Mouse (Mus musculus) right cerebral cortex, adult 2 months (tissue): ENCODE measurements at regions not wholly inside any gene's neighbourhood (a gene's known extent, or its start where the extent isn't known, plus 50 kb on each side); places are given as distances from the start of the nearest gene placed in this dataset.

Source experiments
- DNase-seq, 2 experiments: peaks; one replicate each; pipeline ENCODE4 v3.0.0; 2021 to 2022; ENCODE audit warnings: low spot score in 2 of 2

DNA sequence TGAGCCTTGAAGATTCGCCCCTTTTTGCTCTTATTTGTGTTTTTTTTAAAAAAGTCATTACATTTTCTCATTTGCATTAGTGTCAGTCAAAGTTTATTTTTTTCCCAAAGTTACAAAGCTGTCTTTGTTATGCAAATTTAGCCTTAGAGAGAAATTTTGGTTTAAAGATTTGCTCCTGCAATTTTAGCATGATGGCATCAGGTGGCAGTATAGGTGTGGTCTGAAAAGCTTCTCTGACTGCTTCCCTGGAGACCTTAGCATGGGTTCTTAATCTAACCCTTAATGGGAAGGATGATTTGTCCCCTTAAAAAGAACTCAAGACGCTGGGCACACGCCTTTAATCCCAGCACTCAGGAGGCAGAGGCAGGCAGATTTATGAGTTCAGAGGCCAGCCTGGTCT, 451.2 kb downstream of the Slc4a3 start:
- DNase-seq: no peak

DNA sequence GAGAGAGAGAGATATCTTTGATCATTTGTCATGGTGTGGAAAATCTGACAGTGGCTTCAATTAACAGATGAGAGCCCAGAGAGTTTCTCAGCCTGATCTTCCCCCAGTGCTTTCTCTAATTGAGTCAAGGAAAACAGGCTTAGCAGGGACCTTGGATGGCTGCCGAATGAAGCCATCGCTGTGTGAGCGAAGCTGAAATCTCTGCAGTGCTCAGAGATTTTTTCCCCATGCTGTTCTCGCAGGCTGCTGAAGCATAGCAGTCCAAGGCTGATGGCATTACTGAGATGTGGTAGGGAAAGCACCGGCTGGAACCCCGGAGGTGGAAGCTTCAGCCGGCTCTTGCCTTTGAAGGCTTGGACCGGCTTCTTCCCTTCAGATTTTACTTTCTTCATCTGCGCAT, 455.1 kb downstream of the Slc4a3 start:
- peak; percentile 7 to 29 for DNase-seq

DNA sequence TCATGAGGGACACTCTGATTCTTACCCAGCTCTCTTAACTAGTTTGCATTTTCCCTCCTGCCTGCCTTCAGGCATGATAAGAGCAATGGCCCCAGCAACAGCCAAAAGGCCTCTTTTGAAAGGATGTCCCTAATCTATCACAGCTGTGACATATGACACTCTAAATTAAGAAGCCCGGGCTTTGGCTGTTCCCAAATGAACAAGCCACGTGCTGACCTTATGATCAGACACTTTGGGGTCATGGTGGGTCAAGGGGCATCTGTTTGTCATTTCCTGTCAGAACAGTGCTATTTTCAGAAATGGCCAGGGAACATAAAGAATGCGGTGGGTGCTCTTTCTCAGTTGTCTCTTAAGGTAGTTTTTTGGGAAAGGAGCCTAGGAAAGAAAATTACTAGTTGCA, 463.5 kb downstream of the Slc4a3 start:
- no peak for DNase-seq

DNA sequence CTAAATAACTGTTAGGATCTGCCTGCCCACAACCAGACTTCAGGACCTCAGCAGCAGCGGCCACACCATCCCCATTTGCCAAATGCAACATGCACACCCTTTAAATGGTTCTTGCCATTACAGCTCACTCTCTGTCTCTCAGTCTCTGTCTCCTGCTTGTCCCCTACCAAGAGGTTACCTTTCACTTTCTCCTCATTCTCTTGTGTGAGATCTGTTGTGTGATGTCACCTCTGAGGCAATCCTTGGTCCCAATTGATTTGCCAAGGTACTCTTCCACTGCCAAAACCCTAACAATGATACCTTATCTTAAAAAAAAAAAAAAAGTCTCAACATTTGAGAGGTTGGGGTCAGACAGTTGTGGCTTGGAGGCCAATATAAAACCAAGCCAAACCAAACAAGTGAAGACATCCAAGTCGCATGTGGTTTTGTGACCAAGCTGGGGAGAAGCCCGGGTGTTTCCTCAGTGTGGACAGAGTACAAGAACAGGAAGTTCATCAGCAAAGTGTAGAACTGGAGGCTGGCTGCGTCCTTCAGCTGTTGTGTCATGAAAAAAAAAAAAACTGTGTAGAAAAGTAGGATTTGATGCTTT, 464.2 kb downstream of the Slc4a3 start:
- no peak for DNase-seq

DNA sequence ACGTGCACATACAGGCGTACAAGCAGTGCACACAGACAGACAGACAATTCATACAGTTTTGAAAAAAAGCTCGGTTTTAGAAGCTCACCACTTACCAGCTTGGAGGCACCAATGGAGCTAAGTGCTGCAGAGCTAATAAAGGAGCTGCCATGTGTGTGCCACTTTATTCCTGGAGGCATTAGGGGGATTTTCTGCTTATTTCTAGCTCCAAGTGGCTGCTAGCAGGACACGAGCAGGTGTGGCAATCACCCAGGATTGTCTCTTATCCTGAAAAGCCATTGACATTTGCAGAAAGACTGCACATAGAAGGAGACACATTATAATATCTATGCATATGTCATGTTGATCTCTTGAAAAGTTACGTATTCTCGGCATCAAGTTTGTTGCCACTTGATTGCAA, 472.5 kb downstream of the Slc4a3 start:
- no peak for DNase-seq

- no peak for DNase-seq
Measured at GRCm38 (mm10) chr1:76019071-76019470, 473.0 kb downstream of the Slc4a3 start.

DNA sequence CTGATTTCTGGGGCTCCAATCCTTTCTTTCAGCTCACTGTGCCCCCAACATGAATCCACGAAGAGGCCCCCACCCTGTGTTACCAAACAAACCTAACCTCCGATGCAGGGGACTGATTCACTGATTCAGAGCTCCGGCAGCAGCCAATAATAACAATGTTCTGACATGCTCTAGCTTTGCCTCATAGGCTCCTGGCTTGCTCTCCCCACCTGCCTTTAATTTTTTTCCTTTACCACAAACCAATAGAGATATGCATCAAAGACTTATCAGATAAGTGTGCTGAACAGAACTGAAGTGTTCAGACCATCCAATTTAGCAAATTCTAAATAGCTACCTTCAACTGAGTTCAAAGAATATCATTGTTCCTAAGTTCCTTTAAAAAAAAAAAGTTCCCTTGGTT, 478.6 kb downstream of the Slc4a3 start:
- DNase-seq: no peak

DNA sequence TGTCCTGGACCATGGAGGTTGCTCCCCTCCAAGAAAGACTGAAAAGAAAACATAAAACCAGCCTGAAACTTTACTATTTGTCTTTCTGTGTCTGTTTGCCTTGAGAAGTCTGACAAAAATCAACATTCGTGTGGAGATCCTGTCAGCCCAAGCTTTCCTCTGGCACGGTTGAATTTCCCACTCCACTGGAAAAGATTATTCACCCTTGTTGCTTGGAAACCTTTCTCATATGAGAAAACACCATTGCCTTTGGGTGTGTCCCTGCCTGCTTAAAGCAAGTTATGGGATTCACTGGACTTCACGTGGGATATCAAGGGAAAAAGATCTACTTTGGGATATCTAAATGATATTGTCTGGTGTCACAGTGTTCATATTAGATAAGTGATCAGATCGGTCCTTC, 479.3 kb downstream of the Slc4a3 start:
- no peak for DNase-seq

GRCm38 (mm10) chr1:76029059-76029458, 483.0 kb downstream of the Slc4a3 start:
- DNase-seq: no peak

GRCm38 (mm10) chr1:76031171-76031922, 485.3 kb downstream of the Slc4a3 start:
- DNase-seq: no peak

GRCm38 (mm10) chr1:76031923-76032285, 485.8 kb downstream of the Slc4a3 start:
- DNase-seq: no peak

- no peak for DNase-seq
Measured at GRCm38 (mm10) chr1:76032626-76033025, 486.6 kb downstream of the Slc4a3 start.

DNA sequence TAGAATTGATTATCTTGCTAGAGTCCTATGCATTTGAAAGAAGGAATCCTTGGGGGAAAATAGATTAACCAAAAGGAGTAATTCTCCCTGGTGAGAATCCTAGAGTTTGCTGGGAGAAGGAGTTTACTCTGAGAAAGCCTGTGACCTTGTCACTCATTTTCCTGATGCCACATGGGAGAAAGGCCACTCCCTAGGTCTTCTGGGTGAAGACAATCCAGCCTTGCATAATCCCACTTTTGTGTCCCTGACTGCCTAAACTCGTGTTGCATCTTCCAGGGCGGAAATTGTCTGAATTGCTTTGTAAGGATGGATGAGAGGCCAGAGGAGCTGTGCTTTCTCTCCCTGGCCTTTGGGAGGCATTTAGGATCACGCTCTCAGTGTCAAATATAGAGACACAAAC, 490.2 kb downstream of the Slc4a3 start:
- DNase-seq: no peak

GRCm38 (mm10) chr1:76039029-76039655, 493.1 kb downstream of the Slc4a3 start:
- peak; percentile 27 to 39 for DNase-seq

DNA sequence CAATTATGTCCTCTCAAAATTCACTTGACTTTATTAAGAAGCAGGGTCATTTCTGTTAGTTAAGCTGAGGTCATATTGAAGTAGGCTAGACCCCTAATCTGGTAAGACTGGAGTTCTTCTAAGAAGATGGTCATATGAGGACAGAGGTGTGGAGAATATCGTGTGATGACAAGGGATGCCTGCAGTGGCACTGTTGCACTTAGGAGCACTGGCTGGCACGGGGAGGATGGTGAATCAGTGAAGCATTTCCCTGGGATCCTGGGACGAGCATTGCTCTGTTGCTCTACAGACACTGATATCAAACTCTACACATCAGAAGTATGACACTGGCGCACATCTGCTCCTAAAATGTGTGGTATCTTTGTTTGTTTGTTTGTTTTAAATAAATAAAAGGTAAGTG, 493.6 kb downstream of the Slc4a3 start:
- no peak for DNase-seq

DNA sequence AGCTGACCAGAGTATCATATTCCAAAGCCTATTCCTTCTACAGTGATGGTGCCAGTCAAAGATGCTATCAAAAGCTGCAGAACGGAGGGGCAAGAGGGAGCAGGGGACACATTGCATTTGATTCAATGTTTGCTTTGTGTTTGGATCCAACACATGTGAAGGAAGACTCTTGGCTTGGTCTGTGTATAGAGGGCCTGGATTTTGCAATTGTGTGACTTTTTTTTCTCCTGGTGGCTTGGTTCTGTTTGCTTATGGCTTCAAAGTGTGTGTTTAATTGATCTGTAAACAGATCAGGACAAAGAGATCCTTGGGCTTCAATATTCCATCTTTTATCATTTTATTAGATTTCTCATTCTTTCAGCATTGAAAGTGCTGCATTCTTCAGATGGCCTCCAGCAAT, 504.2 kb downstream of the Slc4a3 start:
- no peak for DNase-seq

DNA sequence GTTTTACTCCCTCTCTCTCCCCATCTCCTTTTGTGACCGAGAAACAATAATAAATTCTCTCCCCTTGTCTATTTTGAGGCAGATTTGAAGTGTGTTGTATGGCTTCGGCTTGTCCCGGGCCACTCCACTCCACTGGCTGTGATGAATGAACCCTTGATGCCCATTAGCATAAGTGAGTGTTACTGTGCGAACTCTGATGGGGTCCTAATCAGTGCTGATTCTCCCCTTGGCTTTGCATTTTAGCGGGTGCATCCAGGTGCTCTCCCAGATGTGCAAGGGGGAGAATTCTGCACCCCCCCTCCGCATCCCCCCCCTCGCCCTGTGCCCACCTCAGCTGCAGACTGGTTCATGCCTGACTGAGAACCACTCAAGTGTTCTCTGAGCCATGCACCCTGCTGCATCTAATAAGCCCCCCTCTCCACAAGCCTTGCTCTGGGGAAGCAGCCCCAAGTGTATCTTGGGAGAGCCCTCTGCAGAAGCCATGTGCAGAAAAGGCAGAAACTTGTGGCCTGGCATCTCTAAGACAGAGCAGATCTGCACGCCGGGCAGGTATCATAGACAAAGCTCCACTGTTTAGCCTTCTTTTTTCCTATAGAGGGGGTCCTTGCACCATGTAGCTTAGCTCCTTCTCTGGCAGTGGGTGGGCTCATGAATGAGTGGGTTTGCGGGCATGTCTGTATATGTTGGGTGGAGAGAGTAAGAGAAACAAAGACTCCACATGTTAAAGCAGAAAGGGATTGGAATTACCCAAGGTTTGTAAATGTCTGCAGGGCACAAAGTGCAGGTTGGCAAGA, 507.5 kb downstream of the Slc4a3 start:
- no peak for DNase-seq

DNA sequence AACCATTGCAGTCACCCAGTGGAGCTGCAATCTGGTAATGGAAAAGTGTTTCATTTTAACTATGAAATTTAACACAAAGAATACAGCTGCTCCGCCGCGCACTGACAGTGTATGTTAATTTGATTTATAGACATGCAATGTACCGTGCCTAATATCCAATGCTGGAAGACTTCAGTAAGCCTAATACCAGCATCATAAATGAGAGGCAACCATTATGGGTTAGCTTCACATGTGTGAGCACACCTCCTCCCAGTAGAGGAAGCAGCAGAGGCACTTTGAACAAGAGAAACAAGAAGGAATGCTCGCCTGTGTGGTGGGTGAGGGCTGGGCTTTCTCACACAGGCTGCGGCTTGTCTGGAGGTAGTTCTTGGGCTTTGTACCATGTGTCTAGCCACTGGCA, 519.7 kb downstream of the Slc4a3 start:
- DNase-seq: no peak

DNA sequence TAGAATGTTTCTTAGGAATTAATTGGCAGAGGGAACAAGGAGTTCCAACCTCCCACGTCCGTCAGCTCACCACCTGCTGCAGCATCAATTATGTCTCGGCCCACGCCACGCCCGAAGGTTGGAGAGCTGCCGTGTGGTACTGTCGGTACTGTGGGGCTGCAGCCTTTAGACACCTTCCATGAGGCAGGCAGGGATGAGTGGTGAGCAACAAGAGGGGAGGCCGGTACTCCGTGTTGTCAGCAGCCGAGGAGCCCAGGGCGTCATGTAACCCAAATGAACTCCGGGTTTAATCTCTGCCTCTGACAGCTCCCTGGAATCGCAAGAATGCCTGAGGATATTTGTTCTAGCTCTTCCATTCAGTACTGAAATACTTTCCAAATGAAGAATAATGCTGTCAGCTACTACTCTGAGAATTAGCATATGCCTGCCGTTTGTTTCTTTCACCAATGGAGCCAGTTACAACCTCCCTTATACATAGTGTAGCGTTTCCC, 524.8 kb downstream of the Slc4a3 start:
- DNase-seq: peak; percentile 91 to 92

DNA sequence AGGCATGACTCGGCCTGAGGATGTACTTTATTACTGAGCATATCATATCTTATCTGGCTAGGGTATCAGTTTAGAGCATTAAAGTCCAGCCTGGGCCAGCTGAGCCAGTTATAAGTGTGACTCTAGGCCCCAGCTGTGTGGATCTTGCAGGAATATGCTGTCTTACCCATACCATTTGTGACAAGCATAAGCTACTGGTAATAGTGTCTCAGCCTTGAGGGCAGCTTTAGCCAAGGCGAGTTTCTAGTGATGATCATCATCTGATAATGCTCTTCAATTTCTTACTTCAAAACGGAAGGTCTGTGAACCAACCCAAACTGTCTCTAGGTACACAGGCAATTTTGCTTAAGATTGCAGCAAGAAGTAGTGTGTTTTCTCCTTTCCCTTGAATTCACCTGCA, 529.1 kb downstream of the Slc4a3 start:
- DNase-seq: no peak

GRCm38 (mm10) chr1:76075685-76076455, 529.8 kb downstream of the Slc4a3 start:
- no peak for DNase-seq

DNA sequence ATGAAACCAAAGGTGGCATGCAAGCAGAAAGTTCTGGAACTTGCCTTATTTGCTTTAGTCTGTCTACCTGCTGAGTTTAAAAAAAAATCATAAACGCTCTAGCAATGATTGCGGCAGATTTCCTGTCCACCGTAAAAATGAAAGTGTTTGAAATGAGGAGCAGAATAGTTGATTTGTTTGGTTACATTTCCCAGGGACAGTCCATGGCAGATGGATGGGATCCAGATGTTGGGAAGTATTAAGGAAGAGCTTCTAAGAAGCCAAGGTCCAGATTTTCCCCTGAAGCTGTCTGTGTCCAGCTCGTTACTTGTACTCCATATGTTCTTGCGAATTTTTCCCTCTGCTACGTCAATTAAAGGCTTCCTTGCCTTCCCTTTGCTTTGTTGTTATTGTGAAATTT, 534.2 kb downstream of the Slc4a3 start:
- DNase-seq: no peak
